Mouse (Mus musculus): ENCODE data around the gene Wwc2.

DNA sequence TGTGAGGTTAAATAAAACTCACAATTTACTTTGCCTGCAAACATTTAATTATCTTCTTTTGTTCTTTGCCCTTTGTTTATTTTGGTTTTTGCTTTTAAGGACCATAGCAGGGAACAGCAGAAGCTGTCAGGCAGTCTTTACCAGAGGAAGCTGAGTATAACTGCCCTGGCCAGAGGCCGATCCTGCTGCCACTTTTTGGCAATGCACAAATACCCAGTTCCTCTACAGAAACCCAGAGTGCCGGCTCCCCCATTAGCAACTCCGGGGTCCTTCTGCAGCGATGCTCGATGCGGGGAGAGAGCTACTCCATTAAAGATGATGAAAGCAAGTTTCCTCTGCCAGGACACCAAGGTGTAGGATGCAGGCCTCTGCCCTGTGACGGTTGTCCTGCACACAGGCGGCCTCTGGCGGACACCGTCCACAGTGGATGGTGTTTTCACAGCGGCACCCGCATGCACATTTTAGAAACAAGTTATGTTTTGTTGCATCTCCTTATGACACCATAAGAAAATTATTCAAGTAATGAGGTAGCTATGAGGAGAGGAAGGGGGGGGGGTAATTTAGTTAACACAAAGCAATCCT is 62.0 kb downstream of the Wwc2 start:
- TF ChIP-seq CTCF (IDR thresholded peaks at IDR 0.05; ENCODE audit: extremely low read depth, insufficient read depth, low read length) (no peak), POLR2A (IDR thresholded peaks at IDR 0.05; ENCODE audit: extremely low read depth, insufficient read depth, low read length) (no peak)
